Mouse (Mus musculus) adipose tissue, adult 10 weeks (tissue): ENCODE results near the gene Lyg2. TPM values are rescaled to one million over a fixed set of nuclear protein-coding genes. Genes with fewer than 3 reads are reported as not detected.

ENCODE experiments used
- polyA plus RNA-seq: library from polyadenylated mRNA; stranded (reverse); fragments of 350-450 nt; fragmentation: Illumina TruSeq; extraction: RNeasy Lipid Tissue Mini Kit (QIAGEN cat#74804); gene quantifications from one replicate; pipeline ENCODE4 v1.2.3, GENCODE M21; 2014; ENCODE audit warnings: low read depth, low replicate concordance

Gene Lyg2
- polyA plus RNA-seq: 0.11 TPM

DNA sequence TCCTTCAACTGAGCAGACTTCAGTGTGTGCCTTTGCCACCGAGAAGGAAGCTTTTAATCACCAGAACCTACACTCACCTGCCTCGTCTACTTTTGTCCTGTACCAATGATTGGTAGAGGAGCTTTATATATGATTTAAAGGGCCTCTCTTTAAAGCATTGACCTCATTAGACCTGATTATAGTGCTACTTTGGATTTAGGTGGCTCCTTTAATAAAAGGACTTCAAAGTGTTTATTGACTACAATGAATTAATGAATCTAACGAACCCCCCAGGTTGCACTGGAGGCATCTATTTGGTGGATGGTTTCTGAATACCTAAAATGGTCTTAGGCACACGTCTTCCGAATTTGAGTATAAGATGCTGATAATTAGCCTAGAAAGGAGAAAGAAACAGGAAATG is at the start of gene Lyg2:
TSS of gene Lyg2 (minus strand) at position 101 of the 400 bp plus-strand sequence.

DNA sequence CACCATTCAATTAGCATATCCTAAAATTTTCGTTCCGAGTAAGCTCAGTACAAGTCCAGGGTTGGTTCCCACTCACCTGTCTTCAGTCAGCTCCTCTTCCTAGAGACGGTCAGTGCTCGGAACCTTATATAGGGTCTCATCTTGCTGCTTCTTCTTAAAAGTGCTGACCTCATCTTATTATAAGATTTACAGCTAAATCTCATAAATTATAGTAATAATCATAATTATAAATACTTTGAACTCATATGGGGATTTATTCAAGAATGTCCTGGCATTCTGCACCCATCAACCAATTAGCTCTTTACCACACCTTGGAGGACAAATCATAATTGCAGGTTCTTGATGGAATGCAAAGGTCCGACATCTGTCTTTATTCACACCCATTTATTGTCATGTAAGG is 41.4 kb upstream of the Lyg2 start, which contains the start of gene Lyg1:
TSS of gene Lyg1 (minus strand) at position 101 of the 400 bp plus-strand sequence.

DNA sequence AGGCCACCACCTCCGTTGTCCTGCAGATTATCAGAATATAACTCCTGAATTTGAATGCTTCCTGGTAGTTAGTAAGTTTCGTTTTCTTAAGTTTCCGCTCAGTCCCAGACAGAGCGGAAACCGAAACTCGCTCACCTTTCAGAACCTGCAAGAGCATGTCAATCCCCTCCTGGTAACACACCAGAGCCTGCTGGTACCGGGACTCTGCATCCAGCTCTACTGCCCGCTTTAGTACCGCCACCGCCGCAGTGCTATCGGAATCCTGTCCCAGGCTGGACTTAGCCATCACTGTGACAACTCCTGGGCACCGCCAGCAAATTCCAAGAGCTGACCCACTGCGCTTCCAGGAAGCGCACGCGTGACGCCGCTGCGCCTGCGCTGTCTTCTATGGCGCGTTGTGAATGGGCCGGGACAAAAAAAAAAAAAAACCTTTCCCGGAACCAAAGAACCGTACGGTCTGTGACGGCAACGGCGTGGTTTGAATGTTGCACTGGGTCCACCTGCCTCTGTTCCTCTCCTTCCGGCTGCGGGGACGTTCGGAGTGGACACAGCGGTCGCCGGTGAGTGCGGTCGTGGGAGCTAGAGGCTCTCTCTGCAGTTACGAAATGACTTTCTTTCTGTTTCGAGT is 26.2 kb downstream of the Lyg2 start, which contains the start of the genes Mitd1 and Mrpl30:
TSS of gene Mitd1 (minus strand) at position 387 of the 628 bp plus-strand sequence.
TSS of gene Mrpl30 (plus strand) at position 453 of the 628 bp plus-strand sequence.

DNA sequence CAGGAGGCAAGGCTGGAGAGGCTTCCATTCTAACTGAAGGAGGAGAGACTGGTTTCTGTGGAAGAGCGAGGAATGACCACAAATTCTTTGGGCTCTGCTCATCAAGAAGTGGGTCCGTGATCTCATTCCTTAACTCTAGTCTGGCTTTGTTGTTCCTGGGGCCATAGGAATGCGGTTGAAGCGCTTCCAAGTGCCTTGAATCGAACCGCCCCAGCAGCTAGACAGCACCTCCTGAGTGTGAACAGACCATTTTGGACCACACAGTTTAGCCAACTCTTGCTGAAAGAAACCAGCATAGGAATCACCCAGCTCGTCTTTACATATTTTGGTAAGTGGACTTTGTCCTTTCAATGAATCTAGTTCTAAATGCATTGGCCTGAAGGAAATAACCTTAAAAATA is 44.6 kb downstream of the Lyg2 start, which contains the start of gene Lipt1:
TSS of gene Lipt1 (plus strand) at position 35 of the 400 bp plus-strand sequence.

DNA sequence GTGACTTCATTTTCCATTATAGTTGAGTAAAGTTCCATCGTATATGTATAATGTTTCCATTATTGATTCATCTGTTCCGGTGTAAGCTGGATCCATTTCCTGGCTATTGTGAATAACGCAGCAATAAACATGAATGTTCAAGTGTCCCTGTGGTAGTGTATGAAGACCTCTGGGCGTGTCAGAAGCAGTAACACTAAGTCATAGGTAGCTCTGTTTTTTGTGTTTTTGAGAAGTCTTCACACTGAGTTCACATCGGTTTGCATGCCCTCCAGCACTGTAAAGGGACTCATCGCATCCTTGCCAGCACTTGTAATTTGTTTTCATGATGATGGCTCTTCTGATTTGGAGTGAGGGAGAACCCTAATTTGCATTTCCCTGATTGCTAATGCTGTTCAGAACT is 50.0 kb downstream of the Lyg2 start, which contains the start of gene Tsga10:
TSS of gene Tsga10 (minus strand) at position 144 of the 400 bp plus-strand sequence.

Other genes with a start within 250 kb of the Lyg2 start
- 33.5 TPM for gene 2010300C02Rik, start 196.4 kb downstream of the Lyg2 start, polyA plus RNA-seq
- gene Tsga10, start 50.1 kb downstream of the Lyg2 start, polyA plus RNA-seq: 7.4 TPM
- gene Lipt1, start 44.8 kb downstream of the Lyg2 start, polyA plus RNA-seq: 5.4 TPM
- 24.2 TPM for gene Mitd1, start 26.1 kb downstream of the Lyg2 start, polyA plus RNA-seq
- 163 TPM for gene Mrpl30, start 26.0 kb downstream of the Lyg2 start, polyA plus RNA-seq
- gene Lyg1, start 41.3 kb upstream of the Lyg2 start, polyA plus RNA-seq: not detected
- gene Txndc9, start 81.4 kb upstream of the Lyg2 start, polyA plus RNA-seq: 45.9 TPM
- 37.0 TPM for gene Eif5b, start 81.5 kb upstream of the Lyg2 start, polyA plus RNA-seq
- 14.4 TPM for gene Rev1, start 213.3 kb upstream of the Lyg2 start, polyA plus RNA-seq